Mouse (Mus musculus): Measurements from ENCODE around the gene Vmn1r239-ps. TPM values are rescaled to one million over a fixed set of nuclear protein-coding genes. Genes with fewer than 3 reads are reported as not detected.

Vmn1r239-ps gene
- not detected in 2 replicates for polyA plus RNA-seq (2012; rRNA removed; ENCODE audit: low replicate concordance)

GRCm38 (mm10) chrX:147453610-147454009 is at the start of gene Vmn1r239-ps:
Gene Vmn1r239-ps, minus strand, starts transcription at chrX:147453710.

GRCm38 (mm10) chrX:147429129-147429528 is 24.4 kb downstream of the Vmn1r239-ps start, which contains the start of gene Il13ra2:
Gene Il13ra2, minus strand, starts transcription at chrX:147429192.

Other genes starting within 250 kb of the Vmn1r239-ps start
- 0.08 and 0.14 TPM in 2 replicates for gene Il13ra2, start 24.5 kb downstream of the Vmn1r239-ps start, polyA plus RNA-seq (2012; rRNA removed; ENCODE audit: low replicate concordance)
- gene Lrch2, start 100.4 kb upstream of the Vmn1r239-ps start, polyA plus RNA-seq (2012; rRNA removed; ENCODE audit: low replicate concordance) = 0.19 and 0.32 TPM in 2 replicates

All from mammary gland, adult 2 months (tissue).